Mouse (Mus musculus): ENCODE results near the gene P2rx2. TPM values are rescaled to one million over a fixed set of nuclear protein-coding genes. Genes with fewer than 3 reads are reported as not detected.

P2rx2 gene
- total RNA-seq (2021) = under 1 TPM; 0.54 to 0.80 TPM
- long read RNA-seq, experiment 1 = 0 reads
- long read RNA-seq, experiment 2 = 0 reads

DNA sequence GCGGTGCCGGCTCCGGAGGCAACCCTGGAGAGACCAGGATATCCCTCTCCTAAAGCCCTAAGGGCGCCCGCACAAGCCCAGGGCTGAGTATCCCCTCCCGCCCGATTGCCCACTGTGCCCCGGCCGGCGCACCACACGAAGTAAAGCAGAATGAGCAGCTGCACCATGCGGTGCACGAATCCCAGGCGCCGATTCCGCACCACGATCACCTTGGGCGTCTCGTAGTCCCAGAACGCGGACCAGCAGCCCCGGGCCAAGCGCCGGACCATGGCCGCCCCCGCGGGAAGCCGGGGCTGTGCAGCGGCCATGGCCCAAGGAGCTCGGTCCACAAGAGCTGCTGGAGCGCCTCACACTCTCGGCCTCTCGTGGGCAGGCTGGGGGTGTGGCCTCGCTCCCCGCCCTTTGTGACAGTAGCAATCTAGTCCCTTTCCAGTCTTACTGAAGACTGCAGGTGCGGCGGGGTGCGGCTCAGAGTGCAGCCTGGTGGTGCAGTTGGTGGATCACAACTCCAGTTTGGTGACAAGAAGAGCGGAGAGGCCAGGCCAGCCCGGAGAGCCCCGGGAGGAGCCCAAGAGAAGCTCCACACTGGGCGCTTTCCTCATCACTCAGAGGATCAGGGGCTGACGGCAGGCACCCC is at the start of gene P2rx2:
TSS of gene P2rx2 (minus strand) at position 565 of the 637 bp plus-strand sequence.
- peak; percentile 49 to 54 for DNase-seq (ENCODE audit: low spot score in 2 of 2)

GRCm38 (mm10) chr5:110392727-110393126 is 49.7 kb upstream of the P2rx2 start:
- DNase-seq (ENCODE audit: low spot score in 2 of 2) = no peak

- DNase-seq (ENCODE audit: low spot score in 2 of 2) = no peak
Observed at GRCm38 (mm10) chr5:110390631-110391030, 47.6 kb upstream of the P2rx2 start.

GRCm38 (mm10) chr5:110387332-110387731 is 44.3 kb upstream of the P2rx2 start:
- no peak for DNase-seq (ENCODE audit: low spot score in 2 of 2)

GRCm38 (mm10) chr5:110386371-110387330 is 43.6 kb upstream of the P2rx2 start:
- peak; percentile 77 to 78 for DNase-seq (ENCODE audit: low spot score in 2 of 2)

GRCm38 (mm10) chr5:110385263-110385662 is 42.3 kb upstream of the P2rx2 start:
- DNase-seq (ENCODE audit: low spot score in 2 of 2) = no peak

DNA sequence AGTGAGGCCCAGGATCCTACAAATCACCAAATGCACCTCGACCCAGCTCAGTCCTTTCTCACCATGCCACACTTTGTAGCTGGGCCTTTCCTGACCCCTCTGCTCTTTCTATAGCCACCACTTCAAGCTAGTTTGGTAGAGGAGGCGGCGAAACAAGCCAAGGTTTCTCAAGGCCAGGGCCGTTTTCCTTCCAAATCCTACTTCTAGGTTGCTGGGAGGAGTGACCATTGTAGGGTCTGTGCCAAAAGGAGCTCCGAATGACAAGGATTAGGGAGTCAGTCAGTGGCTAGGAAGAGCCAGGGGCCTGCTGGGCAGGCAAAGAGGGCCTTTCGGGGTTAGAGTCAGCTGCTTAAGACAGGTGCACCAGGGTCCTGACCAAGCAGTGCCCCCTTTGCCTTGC is 41.5 kb upstream of the P2rx2 start:
- no peak for DNase-seq (ENCODE audit: low spot score in 2 of 2)

GRCm38 (mm10) chr5:110379823-110380222 is 36.8 kb upstream of the P2rx2 start:
- no peak for DNase-seq (ENCODE audit: low spot score in 2 of 2)

DNA sequence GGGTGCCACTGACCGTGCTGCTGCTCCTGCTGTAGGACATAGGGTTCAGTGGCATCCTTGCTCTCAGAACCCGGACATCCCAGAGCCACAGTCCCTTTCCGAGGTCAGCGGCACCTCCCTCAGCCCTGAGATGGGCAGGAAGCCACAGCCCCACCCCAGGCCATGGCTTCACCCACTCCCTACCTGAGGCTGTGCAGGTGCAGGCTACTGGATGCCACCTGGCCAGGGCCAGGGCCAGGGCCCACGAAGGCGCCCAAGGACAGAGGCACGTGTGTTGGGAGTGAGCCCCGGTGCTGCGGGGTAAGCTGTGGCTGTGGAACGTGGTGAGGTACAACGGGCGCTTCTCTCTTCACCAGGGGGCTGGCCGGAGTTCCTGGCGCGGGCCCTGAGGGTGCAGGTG is 36.1 kb upstream of the P2rx2 start:
- DNase-seq (ENCODE audit: low spot score in 2 of 2) = no peak

- DNase-seq (ENCODE audit: low spot score in 2 of 2) = no peak
Observed at GRCm38 (mm10) chr5:110378181-110378583, 35.2 kb upstream of the P2rx2 start.

GRCm38 (mm10) chr5:110376802-110377433 is 33.9 kb upstream of the P2rx2 start:
- peak; percentile 58 to 78 for DNase-seq (ENCODE audit: low spot score in 2 of 2)

GRCm38 (mm10) chr5:110363822-110364545 is 21.0 kb upstream of the P2rx2 start:
- DNase-seq (ENCODE audit: low spot score in 2 of 2) = no peak

DNA sequence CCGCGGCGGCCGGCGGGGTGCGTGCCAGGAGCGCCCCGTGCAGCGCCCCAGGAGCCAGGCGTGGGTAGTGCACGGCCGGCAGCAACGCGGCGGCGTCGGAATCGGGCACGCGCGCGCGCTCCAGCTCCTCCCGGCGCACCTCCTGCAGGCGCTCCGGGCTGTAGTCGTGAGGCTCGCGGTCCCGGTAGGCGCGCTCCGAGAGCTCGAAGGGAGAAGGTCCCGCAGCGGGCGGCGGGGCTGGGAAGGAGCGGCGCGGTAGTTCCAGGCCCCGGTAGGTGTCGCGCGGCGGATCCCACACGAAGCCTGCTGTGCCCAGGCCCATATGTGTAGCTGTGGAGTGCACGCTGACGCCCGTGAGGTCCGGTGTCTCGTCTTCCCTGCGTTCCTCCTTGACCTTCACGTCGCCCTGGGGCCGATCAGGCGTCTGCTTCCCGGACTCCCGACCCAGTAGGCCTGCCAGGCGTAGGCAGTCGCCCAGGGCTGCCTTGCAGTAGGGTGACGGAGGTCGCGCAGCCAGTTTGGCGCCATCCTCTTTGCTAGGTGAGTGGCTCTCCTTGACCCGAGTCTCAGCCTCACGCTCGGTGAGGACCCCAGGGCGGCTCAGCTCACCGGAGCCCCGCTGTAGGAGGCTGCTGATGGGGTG is 20.3 kb upstream of the P2rx2 start:
- DNase-seq (ENCODE audit: low spot score in 2 of 2) = peak; percentile 75 to 77

- no peak for DNase-seq (ENCODE audit: low spot score in 2 of 2)
Observed at GRCm38 (mm10) chr5:110362813-110363178, 19.8 kb upstream of the P2rx2 start.

- no peak for DNase-seq (ENCODE audit: low spot score in 2 of 2)
Observed at GRCm38 (mm10) chr5:110361465-110361864, 18.5 kb upstream of the P2rx2 start.

DNA sequence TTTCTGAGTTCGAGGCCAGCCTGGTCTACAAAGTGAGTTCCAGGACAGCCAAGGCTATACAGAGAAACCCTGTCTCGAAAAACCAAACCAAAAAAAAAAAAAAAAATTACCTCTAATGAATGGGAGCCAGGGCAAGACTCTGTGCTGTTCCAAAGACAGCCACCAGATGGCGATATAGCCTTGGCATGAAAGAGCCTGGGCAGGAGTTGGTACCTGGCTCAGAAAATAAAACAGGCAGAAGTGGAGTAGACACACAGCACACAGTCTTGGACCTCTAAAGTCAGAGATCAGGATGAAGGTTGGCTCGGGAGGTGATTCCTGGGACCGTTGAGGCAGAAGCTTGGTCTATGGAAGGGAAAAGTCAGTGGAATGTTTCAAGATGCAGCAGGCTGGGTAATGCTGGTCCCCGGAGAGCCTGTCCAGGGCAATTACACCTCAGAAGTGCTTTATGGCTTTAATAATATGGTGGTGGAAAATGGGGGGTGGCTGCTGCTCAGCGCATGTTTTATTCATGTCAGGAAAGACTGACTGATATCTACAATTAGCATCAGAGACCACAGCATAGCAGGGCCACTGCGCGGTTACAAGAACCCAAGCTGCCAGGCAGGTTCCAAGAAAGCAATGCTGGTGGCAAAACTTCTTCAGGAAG is 14.6 kb upstream of the P2rx2 start:
- DNase-seq (ENCODE audit: low spot score in 2 of 2) = peak; percentile 82 to 85

DNA sequence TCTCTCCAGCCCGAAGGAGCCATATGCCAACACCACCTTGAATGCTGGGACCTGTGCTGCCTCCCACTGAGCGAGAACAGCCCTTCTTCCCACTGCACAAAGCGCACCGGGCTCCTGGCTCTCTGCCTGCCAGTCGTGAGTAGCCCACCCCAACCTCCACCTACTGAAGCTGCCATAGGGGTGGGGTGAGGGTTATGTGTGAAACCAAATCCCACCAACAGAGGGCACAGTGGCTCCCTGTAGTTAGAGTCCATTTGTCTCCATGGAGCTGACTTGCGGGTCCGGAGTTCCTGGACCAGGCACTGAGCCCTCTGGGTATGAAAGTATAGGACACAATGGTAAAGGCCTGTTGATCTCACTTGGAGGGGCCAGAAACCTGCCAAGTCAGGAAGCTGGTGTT is 11.7 kb upstream of the P2rx2 start:
- DNase-seq (ENCODE audit: low spot score in 2 of 2) = peak; percentile 37 to 42

DNA sequence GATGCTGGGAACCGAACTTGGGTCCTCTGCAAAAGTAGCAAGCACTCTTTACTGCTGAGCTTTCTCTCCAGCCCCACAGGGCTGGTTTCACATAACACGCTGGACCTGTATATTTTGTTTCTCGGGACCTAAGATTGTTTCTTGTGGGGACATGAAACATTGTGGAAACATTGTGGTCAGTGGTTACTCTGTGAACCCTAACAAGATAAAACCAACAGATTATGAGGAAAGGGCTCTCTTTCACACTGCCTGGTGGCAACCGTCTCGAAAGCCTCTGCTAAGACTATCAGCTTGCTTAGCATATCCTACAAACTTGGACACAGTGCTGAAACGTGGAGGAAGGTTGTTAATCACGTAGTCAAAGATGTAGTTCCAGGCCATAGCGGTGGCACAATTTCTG is 4.0 kb upstream of the P2rx2 start:
- no peak for DNase-seq (ENCODE audit: low spot score in 2 of 2)

GRCm38 (mm10) chr5:110345553-110345952 is 2.5 kb upstream of the P2rx2 start:
- DNase-seq (ENCODE audit: low spot score in 2 of 2) = no peak

DNA sequence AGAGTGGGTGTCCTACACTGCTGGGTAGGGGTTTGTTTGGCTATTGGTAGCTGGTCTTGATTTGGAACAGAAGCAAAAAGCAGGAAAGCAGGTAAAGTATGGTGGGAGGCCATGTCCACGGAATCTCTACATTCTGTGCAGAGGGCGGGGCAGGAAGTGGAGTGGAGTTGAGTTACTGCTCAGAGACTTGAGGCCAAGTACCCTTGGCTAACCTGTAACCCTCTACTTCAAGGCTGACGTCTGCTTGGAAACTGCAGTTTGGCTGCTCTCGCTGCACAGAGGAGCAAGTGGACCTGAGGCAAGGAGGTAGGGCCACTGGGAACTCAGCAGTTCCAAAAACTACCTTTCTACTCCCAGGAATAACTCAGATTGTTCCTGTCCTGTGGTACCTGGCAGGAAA is 1.5 kb upstream of the P2rx2 start, which contains the start of gene Lrcol1:
TSS of gene Lrcol1 (plus strand) at position 207 of the 400 bp plus-strand sequence.
- no peak for DNase-seq (ENCODE audit: low spot score in 2 of 2)
